Mouse (Mus musculus): ENCODE data around the gene Ccl5. TPM values are rescaled to one million over a fixed set of nuclear protein-coding genes. Genes with fewer than 3 reads are reported as not detected.

The Ccl5 gene
- polyA plus RNA-seq (2012; rRNA removed) = not detected in 2 replicates

GRCm38 (mm10) chr11:83530360-83530759 lies at the start of gene Ccl5:
Gene Ccl5, minus strand, starts transcription at chr11:83530518.

GRCm38 (mm10) chr11:83578186-83578760 lies 48.0 kb upstream of the Ccl5 start, which contains the start of gene Ccl9:
Gene Ccl9, minus strand, starts transcription at chr11:83578636.

GRCm38 (mm10) chr11:83522075-83522474 lies 8.2 kb downstream of the Ccl5 start, which contains the start of gene Heatr9:
Gene Heatr9, minus strand, starts transcription at chr11:83522175.

Other genes with a start within 250 kb of the Ccl5 start
- gene Slfn14, start 243.8 kb downstream of the Ccl5 start, polyA plus RNA-seq (2012; rRNA removed) = 0.03 and 0.04 TPM in 2 replicates
- gene Ap2b1, start 231.5 kb downstream of the Ccl5 start, polyA plus RNA-seq (2012; rRNA removed) = 117 and 129 TPM in 2 replicates
- gene Pex12, start 227.9 kb downstream of the Ccl5 start, polyA plus RNA-seq (2012; rRNA removed) = 11.2 and 12.5 TPM in 2 replicates
- 84.3 and 91.7 TPM in 2 replicates for gene Rasl10b, start 121.4 kb downstream of the Ccl5 start, polyA plus RNA-seq (2012; rRNA removed)
- 0.25 and 0.28 TPM in 2 replicates for gene Gas2l2, start 101.1 kb downstream of the Ccl5 start, polyA plus RNA-seq (2012; rRNA removed)
- gene 1700020L24Rik, start 92.8 kb downstream of the Ccl5 start, polyA plus RNA-seq (2012; rRNA removed) = 0.45 and 0.64 TPM in 2 replicates
- 3.1 and 3.4 TPM in 2 replicates for gene Mmp28, start 67.4 kb downstream of the Ccl5 start, polyA plus RNA-seq (2012; rRNA removed)
- 68.5 and 74.6 TPM in 2 replicates for gene Taf15, start 57.4 kb downstream of the Ccl5 start, polyA plus RNA-seq (2012; rRNA removed)
- not detected in 2 replicates for gene Heatr9, start 8.3 kb downstream of the Ccl5 start, polyA plus RNA-seq (2012; rRNA removed)
- 1.7 and 1.8 TPM in 2 replicates for gene Ccl9, start 48.1 kb upstream of the Ccl5 start, polyA plus RNA-seq (2012; rRNA removed)
- gene Ccl6, start 62.6 kb upstream of the Ccl5 start, polyA plus RNA-seq (2012; rRNA removed) = 0.70 and 1.2 TPM in 2 replicates
- not detected in 2 replicates for gene Rpl9-ps1, start 115.1 kb upstream of the Ccl5 start, polyA plus RNA-seq (2012; rRNA removed)
- 1.5 and 1.7 TPM in 2 replicates for gene Ccl3, start 118.8 kb upstream of the Ccl5 start, polyA plus RNA-seq (2012; rRNA removed)
- 0.28 and 0.32 TPM in 2 replicates for gene Ccl4, start 132.1 kb upstream of the Ccl5 start, polyA plus RNA-seq (2012; rRNA removed)
- not detected in 2 replicates for gene Wfdc17, start 173.5 kb upstream of the Ccl5 start, polyA plus RNA-seq (2012; rRNA removed)
- 0.19 and 0.35 TPM in 2 replicates for gene Wfdc18, start 178.5 kb upstream of the Ccl5 start, polyA plus RNA-seq (2012; rRNA removed)
- 0.19 TPM in 1 of 2 replicates, not detected in the other for gene Wfdc21, start 216.4 kb upstream of the Ccl5 start, polyA plus RNA-seq (2012; rRNA removed)
- gene Heatr6, start 223.2 kb upstream of the Ccl5 start, polyA plus RNA-seq (2012; rRNA removed) = 29.9 and 33.7 TPM in 2 replicates